Mouse (Mus musculus) heart, adult 2 months (tissue): ENCODE measurements around the gene H2-Eb2.

Source experiments
- CTCF ChIP-seq: fragments of 200-600 bp; IDR thresholded peaks from 2 replicates; pipeline ENCODE4 v1.8.1; 2022; ENCODE audit warnings: antibody characterized with exemption, mild to moderate bottlenecking, moderate library complexity
- EP300 ChIP-seq: fragments of 200-500 bp; IDR thresholded peaks from 2 replicates; pipeline ENCODE4 v1.6.1; 2011; ENCODE audit warnings: low read depth, low read length, control low read depth; ENCODE audit not compliant: insufficient read depth
- POLR2A ChIP-seq: fragments of 200-500 bp; IDR thresholded peaks from 2 replicates; pipeline ENCODE4 v1.6.1; 2011; ENCODE audit warnings: mild to moderate bottlenecking, low read depth, low read length, control low read depth; ENCODE audit not compliant: insufficient read depth

- no peak for TF ChIP-seq CTCF
- no peak for TF ChIP-seq POLR2A
- TF ChIP-seq EP300: no peak
Measured at GRCm38 (mm10) chr17:34295307-34295706, 30.2 kb upstream of the H2-Eb2 start.
